Mouse (Mus musculus) embryo, embryonic 11.5 days (tissue): ENCODE measurements around the gene Arl15.

Source experiments
- DNase-seq: peaks from one replicate; pipeline ENCODE4 v3.0.0-alpha.2; 2012; ENCODE audit warnings: low read depth, low spot score

Arl15 gene

GRCm38 (mm10) chr13:114094151-114094875 is 300.0 kb downstream of the Arl15 start:
- DNase-seq, result no peak

GRCm38 (mm10) chr13:114095440-114095839 is 301.1 kb downstream of the Arl15 start:
- no peak for DNase-seq

GRCm38 (mm10) chr13:114096386-114096785 is 302.1 kb downstream of the Arl15 start:
- DNase-seq, result no peak

GRCm38 (mm10) chr13:114101155-114101554 is 306.9 kb downstream of the Arl15 start:
- no peak for DNase-seq

GRCm38 (mm10) chr13:114106083-114106482 is 311.8 kb downstream of the Arl15 start:
- no peak for DNase-seq

GRCm38 (mm10) chr13:114107499-114107898 is 313.2 kb downstream of the Arl15 start:
- DNase-seq, result no peak

GRCm38 (mm10) chr13:114109441-114109840 is 315.1 kb downstream of the Arl15 start:
- no peak for DNase-seq

GRCm38 (mm10) chr13:114109845-114110244 is 315.5 kb downstream of the Arl15 start:
- DNase-seq, result no peak

GRCm38 (mm10) chr13:114113516-114113915 is 319.2 kb downstream of the Arl15 start:
- no peak for DNase-seq

- no peak for DNase-seq
Observed at GRCm38 (mm10) chr13:114114586-114114985, 320.3 kb downstream of the Arl15 start.

- DNase-seq, result no peak
Observed at GRCm38 (mm10) chr13:114115106-114115505, 320.8 kb downstream of the Arl15 start.

GRCm38 (mm10) chr13:114118104-114118830 is 324.0 kb downstream of the Arl15 start:
- DNase-seq, result no peak

GRCm38 (mm10) chr13:114119816-114120215 is 325.5 kb downstream of the Arl15 start:
- no peak for DNase-seq

GRCm38 (mm10) chr13:114121591-114121990 is 327.3 kb downstream of the Arl15 start:
- no peak for DNase-seq

- no peak for DNase-seq
Observed at GRCm38 (mm10) chr13:114123391-114123790, 329.1 kb downstream of the Arl15 start.

GRCm38 (mm10) chr13:114124385-114124784 is 330.1 kb downstream of the Arl15 start:
- no peak for DNase-seq

GRCm38 (mm10) chr13:114124991-114125390 is 330.7 kb downstream of the Arl15 start:
- peak; percentile 14 for DNase-seq

GRCm38 (mm10) chr13:114128366-114128765 is 334.1 kb downstream of the Arl15 start:
- no peak for DNase-seq

GRCm38 (mm10) chr13:114129986-114130385 is 335.7 kb downstream of the Arl15 start:
- no peak for DNase-seq

- no peak for DNase-seq
Observed at GRCm38 (mm10) chr13:114130566-114131319, 336.4 kb downstream of the Arl15 start.

- DNase-seq, result no peak
Observed at GRCm38 (mm10) chr13:114138921-114139320, 344.6 kb downstream of the Arl15 start.

GRCm38 (mm10) chr13:114139570-114139969 is 345.3 kb downstream of the Arl15 start:
- no peak for DNase-seq
